Mouse (Mus musculus) hematopoietic stem cell, adult 5-6 weeks (primary cell): ENCODE results near the gene Notch1. TPM values are rescaled to one million over a fixed set of nuclear protein-coding genes. Genes with fewer than 3 reads are reported as not detected.

Experiments used
- ATAC-seq, 2 experiments: fragments of 125-278 bp in 1 of 2; replicated peaks in 1 of 2; 2 replicates each; pipeline ENCODE4 v1.8.0; 2016 to 2017; ENCODE audit warnings: inconsistent platforms in 2 of 2, mild to moderate bottlenecking in 2 of 2, moderate number of reproducible peaks in 2 of 2, low read depth in 1 of 2, moderate TSS enrichment in 1 of 2; ENCODE audit not compliant: low FRiP score in 2 of 2, poor library complexity in 2 of 2, severe bottlenecking in 2 of 2, insufficient read depth in 1 of 2, low TSS enrichment in 1 of 2
- total RNA-seq: library from RNA; stranded (forward); fragments of 172-1452, 232-1000 nt; gene quantifications from 2 replicates; pipeline ENCODE4 v1.2.3, GENCODE M21; 2017

Notch1 gene
- total RNA-seq, 1 experiment from 2014 or later, result 21.6 TPM

DNA sequence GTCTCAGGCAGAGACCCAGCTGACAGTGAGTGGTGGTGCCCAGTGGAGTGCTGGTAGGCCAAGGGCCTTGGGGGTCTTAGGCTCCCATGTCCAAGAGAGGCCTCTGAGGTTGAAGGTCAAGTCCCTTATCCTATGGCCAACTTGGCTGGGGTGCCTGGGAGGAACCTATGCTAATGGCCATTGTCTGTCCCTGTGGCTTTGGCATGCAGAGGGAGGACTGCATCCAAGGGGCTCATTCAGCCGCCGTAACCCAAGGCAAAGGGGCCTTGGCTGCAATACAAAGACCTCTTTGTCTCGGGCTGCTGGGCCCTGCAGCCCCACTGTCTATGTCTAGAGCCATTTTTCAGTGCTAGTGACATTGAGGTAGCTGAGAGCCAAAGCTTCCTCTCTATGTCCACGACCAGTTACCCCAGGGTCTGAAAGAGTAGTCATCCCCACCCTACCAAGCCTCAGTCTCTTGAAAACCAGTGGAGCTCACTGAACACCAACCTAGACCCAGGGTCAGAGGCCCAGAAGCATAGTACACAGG lies 19.1 kb upstream of the Notch1 start:
- ATAC-seq, result no peak

DNA sequence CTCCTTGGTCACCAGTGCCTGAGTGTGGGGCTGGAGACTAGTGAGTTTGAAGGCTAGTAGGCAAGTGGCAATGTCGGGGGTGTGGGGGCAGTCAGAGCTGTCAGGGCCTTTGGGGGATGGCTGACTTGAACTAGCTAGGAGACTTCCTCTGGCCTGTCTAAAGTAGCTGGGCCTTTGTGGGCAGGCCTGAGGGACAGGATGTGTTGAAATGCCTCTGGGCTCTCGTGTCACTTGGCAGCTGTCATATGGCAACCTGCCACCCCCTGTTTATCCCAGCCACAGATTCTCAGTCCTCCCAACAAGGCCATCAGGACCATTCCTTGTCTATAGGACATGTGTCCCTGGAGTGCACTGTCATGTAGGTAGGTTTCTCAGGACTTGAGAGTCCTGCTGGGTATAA lies 18.2 kb upstream of the Notch1 start:
- peak; percentile 37 to 65; a peak in 2 of 4 replicates for ATAC-seq

DNA sequence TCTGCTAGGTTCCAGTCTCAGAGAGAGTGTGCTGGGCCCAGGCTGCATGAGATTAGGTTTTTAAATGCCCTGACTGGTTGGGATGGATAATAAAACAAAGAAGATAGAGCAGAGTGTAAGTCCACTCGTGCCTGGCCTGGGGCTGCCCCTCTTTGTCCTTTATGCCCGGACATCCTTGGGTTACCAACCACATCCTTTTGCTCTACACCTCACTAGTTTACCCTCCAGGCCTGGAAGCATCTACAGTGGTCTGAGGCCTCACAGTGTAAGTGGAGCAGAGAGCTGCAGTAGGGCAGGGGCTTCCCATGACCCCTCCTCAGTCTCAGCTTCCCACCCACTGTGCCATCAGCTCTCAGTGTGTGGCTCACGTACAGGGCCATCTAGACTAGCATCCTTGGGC lies 17.7 kb upstream of the Notch1 start:
- ATAC-seq, result no peak

DNA sequence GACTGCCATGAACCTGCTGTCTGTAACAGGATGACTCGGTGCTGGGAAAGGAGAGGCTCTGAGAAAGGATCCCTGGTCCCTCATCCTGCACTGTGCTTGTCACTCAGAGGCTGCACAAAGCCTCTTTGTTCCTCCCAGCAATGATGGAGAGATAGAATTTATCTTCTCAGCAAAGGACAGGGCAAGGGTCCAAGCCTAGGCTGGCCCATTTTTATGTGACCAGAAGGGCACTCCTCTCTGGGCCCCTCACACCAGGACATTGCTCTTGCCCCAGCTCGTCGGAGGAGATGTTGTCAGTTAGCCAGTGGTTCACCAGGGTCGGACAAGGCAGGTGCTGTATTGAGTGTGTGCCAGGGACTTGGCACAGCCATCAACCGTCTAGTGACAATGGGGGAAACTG lies 16.8 kb upstream of the Notch1 start:
- ATAC-seq, result no peak

DNA sequence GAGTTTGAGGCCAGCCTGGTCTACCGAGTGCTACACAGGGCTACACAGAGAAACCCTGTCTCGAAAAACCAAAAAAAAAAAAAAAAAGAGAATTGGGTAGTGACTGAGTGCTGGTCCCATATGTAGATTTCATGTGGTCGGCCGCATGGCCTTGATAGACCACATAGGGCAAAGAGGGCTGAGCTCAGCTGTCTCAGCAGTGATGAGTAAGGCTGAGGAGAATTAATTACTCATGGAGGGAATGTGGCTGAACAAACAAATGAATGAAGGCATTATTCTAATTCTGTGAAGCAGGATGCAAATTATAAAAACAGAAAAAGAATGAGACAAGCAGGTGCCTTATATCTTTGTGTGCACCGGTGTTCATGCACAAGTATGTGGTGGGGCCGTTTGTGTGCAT lies 15.4 kb upstream of the Notch1 start:
- no peak for ATAC-seq

DNA sequence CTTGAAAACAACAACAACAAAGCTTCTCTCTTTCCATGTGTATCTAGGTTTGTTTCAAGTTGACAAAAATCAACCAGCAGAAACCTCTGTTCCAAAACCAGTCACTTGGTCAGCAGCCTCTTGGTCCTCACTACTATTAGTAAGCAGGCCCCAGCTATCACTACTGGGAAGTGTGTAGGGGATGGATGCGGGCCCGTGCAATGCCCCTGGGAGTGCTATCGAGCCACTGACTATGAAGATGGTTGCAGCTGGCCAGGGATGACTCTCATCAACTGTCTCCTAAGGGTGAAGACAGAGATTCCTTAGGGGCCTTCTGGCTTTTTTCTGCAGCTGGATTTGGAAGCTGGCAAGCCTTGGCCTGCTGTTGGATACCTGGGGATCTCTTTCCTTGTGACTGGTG lies 13.4 kb upstream of the Notch1 start:
- ATAC-seq, result no peak

DNA sequence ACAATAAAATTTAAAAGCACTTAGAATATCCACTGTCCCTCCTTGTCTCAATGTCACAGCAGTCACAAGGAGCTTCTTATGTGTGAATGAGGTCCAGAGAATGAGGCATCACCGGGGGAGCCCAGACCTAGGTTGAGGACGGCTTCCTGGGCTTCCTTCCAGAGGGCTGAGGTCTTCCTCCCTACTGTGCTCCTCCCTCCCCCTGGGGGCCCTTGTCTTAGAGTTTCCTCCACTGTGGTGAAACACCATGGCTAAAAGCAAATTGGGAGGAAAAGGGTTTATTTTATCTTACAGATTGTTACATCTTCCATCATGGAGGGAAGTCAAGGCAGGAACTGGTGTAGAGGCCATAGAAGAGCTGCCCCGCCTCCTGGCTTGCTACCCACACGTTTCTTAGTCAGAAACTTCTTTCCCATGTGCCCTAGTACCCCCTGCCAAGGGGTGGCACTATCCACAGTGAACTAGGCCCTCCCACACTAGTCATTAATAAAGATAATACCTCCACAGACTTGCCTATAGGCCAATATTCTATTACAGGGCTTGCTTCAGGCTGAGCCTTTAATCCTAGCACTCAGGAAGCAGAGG lies 12.8 kb upstream of the Notch1 start:
- no peak for ATAC-seq

DNA sequence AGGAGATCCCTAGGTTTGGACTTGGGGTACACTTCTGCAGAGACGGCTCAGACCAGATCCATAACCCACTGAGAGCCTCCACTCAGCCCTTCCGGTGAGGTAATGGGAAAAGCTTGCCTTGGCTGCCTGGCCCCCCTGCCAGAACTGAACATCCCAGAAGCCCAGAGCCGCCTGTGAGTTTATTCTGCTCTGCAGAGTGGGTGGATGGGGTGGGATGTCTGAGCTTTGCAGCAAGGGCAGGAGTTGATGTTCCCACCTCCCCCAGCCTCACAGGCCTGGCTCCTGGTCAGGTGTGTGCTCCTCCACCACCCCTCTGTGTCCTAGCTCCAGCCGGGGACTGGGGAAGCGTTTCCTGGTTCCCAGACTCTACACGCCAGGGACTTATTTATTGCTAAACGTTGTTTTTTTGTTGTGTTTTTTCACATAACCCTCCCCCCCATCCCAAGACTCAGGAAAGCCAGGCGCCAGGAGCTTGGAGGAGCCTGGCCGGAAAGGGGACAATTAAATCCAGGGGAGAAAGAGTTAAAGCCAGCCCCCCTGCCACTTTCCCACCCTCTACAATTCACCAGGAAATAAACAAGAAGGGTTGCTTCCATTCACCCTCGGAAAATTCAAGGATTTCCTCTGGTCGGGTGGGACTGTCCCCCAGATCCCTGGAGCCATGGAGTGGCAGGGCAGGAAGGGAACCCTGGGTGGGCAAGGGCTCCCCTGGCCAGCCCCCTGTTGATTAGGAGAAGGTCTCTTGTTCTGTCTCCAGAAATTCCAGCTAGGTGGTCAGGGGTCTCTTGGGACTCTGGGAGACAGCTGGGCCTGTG lies 10.2 kb upstream of the Notch1 start:
- ATAC-seq, result no peak

DNA sequence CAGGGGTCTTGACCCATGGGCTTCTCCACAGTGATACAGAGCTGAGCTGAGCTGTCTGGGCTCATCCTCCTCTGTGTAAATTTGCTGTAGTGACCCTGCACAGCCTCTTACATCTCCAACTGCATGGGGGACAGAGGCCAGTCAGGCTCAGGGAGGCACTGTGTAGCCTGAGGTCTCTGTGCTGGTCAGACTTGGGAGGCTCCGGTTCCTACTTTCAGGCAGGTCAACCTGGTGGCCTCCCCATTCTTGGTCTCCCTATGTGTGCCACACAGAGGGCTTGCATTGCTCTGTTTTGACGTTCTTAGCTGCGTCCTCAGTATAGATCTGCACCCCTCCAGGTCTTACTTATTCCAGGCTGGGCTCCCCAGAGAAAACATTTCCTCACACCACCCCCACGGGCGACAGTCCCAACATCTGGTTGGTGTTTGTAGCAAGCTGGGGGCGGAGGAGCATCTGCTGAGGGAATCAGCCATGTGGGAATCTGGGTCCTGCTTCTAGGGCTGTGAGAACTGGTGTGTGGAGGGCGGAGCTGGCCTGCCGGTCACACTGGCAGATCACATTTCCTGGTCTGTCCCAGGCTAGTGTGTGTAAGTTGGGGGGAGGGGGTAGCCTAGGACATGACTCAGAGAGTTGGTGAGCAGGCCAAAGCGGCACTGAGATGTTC lies 9.0 kb upstream of the Notch1 start:
- ATAC-seq, result peak; percentile 32 to 46; a peak in 1 of 4 replicates

DNA sequence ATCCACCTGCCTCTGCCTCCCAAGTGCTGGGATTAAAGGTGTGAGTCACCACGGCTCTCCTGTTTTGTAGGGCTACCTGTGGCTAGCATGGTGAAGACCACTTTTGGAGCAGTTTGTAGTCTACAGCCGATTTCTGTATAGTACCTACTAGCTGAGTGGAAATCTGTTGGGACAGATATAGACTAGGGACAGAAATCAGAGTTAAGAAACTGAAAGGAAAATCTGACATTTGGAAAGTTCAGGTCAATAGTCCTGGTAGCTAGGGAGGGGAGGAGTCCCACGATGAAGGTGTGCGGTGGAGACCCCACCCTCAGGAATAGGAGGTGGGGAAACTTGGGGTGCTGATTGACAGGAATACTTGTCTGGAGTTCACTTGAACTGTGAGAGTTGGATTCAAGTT lies 5.9 kb upstream of the Notch1 start:
- no peak for ATAC-seq

DNA sequence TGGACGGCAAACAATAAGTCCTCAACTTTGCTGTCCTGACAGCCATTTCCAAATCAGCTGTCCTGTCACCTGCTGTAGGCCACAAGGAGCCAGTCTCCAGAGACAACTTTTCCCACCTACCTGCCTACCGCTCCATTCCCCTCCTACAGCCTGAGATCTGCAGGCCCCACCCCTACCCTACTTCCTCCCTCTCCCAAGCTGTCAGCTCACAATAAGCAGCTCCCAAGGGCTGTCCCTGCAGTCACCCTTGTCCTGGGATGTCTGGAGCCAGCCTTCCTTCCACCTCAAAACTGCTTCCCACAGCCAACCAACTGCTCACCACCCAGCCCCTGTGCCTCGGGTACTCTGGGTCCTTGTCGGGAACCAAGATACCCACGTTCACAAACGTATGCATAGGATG lies 3.3 kb upstream of the Notch1 start:
- no peak for ATAC-seq

DNA sequence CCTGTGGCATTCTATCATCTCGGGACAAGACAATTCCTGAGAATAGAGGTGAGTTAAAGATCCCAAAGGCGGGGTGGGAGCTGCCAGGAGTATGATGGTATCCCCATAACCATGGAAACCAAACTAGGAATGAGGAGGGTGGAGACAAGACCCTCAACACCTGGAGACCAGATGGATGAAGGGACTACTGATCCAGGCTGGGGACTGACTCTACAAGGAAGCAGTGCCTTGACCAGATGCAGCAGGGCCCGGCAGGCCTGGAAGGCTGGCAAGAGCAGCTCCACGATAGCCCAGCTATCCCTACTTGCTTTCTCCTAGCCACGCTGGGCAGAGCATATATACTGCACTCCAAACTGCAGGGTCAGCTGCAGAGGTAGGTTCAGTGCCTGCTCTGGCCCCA lies 524 bp upstream of the Notch1 start:
- ATAC-seq, result no peak

DNA sequence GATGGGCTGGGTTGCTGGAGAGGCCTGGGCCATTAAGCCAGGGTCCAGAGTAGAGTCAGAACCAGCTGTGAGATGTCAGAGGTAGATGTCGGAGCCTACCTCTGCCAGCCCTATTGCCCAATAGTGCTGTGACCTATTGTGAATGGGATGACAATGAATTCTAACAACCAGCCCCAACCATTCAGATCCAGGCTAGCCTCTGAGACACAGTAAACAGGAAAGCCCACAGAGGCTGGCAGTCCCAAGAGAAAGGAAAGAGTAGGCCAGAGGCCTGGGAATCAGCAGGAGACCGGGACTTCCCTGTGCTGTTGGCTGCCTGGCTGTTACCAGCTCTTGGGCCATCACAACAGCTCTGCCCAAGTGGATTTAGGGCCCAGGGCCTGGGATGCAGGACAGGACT lies 1.1 kb downstream of the Notch1 start:
- ATAC-seq, result no peak

DNA sequence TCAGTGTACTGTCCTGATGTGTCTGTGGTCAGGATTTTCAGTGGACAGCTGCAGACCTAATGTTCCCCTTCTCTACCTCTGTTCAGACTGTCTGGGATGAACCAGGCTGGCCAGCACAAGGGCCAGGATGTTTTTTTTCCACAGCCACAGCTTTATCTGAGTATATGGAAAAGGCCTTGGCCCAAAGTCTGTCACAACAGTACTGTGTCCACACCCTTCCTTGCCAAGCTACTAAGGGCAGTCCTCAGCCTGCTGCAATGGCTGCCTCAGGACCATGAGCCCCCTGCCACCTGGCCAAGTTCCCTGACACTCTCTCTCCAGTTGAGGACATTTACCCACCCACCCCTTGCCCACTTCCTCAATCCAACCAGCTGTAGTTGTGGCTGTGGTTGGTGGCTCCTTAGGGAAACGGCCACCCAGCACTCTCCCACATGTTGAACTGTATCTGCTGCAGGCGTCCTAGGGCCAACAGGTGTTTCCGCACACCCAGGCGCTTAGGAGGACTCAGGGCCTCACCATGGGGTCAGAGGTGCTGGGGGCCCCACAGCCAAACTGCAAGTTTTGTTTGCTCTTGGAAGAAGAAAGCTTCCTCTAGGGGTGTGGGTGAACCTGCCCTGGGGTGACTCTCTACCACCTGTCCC lies 3.2 kb downstream of the Notch1 start:
- peak; percentile 87 to 88 for ATAC-seq

DNA sequence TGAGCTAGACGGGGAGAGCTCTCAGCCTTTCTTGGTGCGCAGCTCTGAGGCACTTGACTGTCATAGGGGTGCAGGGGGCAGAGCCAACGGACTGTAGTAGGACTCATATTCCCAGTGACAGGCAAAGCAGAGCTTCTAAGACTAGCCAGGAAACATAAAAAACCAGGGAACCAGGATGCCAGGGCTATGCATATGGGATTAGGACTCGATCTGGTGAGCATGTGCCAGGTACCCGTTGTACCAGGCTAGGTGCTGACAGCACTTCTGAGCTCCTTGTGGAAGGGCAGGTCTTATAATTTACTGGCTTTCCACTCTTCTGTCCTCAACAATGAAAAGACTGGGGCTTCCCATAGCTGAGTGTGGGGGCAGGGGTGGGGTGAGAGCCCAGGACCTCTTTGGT lies 7.8 kb downstream of the Notch1 start:
- no peak for ATAC-seq

DNA sequence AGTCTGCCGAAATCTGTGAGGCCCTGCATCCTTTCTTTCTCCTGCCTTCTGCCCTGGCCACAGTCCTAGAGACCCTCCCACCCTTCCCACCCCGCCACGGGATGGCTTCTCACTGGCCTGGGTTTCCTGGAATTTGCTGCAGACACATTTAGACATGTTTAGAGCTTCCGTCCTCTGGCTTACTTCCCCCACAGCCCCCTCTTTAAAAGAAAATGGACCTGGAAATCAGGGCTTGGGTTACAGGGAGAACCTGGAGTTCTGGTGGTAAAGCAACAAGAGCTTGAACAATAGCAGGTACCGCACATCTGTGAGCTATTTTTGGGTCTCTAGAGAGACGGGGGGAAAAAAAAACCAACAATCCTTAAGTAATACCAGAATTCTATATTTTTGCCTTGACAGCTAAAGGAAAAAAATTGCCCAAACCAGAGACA lies 8.5 kb downstream of the Notch1 start:
- no peak for ATAC-seq

DNA sequence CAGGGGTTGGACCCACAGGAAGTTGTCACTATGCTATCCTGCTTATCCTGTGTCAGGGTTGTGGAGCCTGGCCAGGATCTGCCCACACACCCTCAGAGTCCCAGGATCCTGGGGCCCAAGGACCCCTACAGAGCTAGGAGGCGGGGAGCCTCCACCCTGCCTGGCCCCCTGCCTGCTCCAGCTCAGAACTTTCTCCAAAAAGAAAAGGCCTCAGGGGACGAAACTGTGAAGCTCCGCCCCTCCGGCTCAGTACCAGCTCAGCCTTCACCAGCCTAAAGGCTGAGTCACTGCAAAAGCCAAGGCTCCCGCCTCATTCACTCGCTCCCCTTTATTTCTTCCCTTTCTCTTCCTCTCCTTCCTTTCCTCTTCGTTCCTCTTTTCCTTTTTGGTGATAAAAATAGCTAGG lies 9.0 kb downstream of the Notch1 start:
- ATAC-seq, result peak; percentile 59 to 80

DNA sequence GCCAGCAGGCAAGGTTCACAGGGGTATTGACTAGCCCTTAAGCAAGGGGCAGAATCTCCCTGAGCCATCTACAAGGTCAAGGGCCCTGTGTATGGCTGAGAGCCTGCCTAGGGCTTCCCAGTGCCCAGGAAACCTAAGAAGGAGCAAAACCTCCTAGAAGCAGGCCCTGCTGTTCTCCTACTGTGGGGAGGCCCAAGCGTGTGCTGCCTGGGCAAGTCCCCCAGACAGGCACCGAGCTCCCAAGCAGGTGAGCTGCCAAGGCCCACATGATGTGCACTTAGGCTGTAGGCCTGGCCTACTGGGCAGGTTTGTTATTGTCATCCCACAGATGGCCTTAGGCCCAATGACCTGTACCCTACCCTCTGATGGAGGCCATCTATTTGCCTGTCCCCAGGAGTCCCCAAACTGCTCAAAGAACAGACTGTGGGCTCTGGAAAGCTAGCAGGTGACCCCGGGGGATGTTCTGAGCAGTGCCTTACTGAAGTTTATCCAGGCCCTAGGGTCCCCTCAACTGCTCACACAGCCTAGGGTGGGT lies 9.7 kb downstream of the Notch1 start:
- ATAC-seq, result no peak
